Mouse (Mus musculus) testis, adult 10 weeks (tissue): Measurements from ENCODE around the gene Usp10. TPM values are rescaled to one million over a fixed set of nuclear protein-coding genes. Genes with fewer than 3 reads are reported as not detected.

Experiments
- polyA plus RNA-seq: library from polyadenylated mRNA; stranded (reverse); fragments of 350-450 nt; fragmentation: Illumina TruSeq; extraction: RNeasy Lipid Tissue Mini Kit (QIAGEN cat#74804); gene quantifications from one replicate; pipeline ENCODE4 v1.2.3, GENCODE M21; 2014; ENCODE audit warnings: low read depth, low replicate concordance

Usp10 gene
- 10.9 TPM for polyA plus RNA-seq

GRCm38 (mm10) chr8:119909944-119910546 is at the start of gene Usp10:
Gene Usp10 (plus strand): TSS chr8:119910360.

DNA sequence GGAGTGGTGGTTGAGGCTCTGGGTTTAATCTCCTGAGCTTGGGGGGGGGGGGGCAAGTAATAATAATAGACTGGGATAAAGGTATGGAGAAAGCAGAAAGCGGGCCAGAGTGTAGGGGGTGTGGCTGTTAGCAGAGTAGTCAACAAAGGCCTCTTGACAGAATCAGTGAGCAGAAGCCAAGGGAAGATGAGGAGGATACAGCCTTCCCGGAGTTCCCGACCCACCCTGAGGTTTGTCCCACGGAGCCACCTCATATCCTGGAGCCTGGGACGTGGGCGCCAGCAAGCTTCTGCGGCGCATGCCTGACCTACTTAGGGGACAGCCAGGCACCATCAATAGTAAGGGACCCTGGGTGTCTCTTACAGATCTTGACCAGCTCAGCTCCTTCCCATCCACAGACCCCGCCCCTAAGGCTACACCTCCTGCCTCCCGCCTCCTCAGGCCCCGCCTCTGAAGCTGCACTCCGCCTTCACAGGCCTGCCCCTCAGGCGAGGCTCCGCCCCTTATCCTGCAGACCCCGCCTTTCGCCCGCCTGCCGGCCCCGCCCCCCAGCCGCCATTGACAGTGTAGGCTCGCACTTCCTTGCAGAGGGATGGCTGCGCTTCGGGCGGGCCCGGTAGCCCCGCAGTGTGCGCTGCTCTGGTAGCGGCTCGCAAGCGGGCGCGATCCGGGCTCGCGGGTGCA is 48.3 kb upstream of the Usp10 start, which contains the start of gene Klhl36:
Gene Klhl36 (plus strand): TSS at position 561 of the 684 bp plus-strand sequence.

GRCm38 (mm10) chr8:119910547-119911257 is 542 bp downstream of the Usp10 start, which contains the start of gene Gm20388:
Gene Gm20388 (plus strand): TSS chr8:119910841.

GRCm38 (mm10) chr8:119992249-119992648 is 82.1 kb downstream of the Usp10 start, which contains the start of gene Crispld2:
Gene Crispld2 (plus strand): TSS chr8:119992438.

Other genes starting within 250 kb of the Usp10 start
- gene Wfdc1, start 244.0 kb upstream of the Usp10 start, polyA plus RNA-seq = 3.9 TPM
- gene Atp2c2, start 210.4 kb upstream of the Usp10 start, polyA plus RNA-seq = not detected
- gene Tldc1, start 131.9 kb upstream of the Usp10 start, polyA plus RNA-seq = 1.3 TPM
- gene Cotl1, start 69.8 kb upstream of the Usp10 start, polyA plus RNA-seq = 0.59 TPM
- not detected for gene Klhl36, start 48.1 kb upstream of the Usp10 start, polyA plus RNA-seq
- 0.56 TPM for gene Gm20388, start 481 bp downstream of the Usp10 start, polyA plus RNA-seq
- 1.8 TPM for gene Crispld2, start 82.1 kb downstream of the Usp10 start, polyA plus RNA-seq
- gene Zdhhc7, start 191.1 kb downstream of the Usp10 start, polyA plus RNA-seq = 1.1 TPM
- 5.1 TPM for gene 6430548M08Rik, start 203.8 kb downstream of the Usp10 start, polyA plus RNA-seq